Mouse (Mus musculus): ENCODE results near the gene Igbp1.

Igbp1 gene

DNA sequence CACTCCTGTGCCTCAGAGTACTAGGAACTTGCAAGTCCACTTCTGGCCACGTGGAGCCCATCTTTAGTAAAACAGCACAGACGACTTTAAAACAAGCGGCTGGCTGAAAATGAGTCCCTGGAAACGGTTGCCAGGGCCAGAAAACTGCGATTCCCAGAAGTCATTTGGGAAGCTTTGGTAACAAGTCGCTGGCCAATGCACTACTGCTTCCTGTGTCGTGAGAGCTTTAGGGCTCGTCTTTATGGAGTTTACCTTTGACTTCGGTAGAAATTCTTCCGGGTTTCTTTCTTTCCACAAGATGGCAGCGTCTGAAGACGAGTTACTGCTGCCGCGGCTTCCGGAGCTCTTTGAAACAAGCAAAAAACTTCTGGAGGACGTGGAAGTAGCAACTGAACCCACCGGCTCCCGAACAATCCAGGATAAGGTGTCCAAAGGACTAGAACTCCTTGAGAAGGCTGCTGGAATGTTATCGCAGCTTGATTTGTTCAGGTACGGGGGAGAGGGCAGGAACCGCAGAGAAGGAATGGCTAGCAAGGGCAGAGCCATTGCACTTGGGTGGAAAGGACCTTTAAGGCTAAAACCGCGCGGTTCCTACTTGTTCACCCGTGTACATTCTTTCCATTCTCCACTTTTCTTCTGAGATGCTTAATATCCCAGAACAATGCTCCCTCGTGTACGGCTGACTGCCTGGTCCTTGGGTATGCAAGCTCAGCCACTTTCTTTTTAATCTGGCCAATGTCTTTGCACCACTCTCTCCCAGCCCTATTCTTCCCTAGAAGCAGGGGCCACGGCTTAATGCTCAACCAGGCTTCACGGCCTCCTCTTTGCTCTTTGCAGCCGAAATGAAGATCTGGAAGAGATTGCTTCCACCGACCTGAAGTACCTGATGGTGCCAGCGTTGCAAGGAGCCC is at the start of gene Igbp1:
Gene Igbp1, plus strand, starts transcription at position 224 of the 911 bp plus-strand sequence.
- DNase-seq = peak; percentile 88

DNA sequence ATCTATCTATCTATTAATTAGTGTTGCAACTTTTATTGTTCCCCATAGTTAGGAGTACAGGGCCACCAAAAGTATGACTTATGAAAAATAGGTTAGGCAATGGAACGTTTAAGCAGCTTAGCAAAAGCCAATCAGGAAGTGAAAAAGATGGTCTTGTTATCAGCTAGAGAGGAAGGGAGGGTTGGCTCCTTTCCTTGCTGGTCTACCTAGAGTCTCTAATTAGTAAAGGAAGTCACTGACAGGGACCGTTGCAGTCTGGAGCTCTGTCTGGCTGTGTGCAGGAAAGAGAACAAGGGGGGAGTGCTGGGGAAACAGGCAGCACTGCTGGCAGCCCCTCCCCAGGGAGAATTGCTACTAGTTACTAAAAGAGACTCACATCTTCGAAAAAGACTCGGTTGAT is 26.0 kb upstream of the Igbp1 start:
- DNase-seq = no peak

DNA sequence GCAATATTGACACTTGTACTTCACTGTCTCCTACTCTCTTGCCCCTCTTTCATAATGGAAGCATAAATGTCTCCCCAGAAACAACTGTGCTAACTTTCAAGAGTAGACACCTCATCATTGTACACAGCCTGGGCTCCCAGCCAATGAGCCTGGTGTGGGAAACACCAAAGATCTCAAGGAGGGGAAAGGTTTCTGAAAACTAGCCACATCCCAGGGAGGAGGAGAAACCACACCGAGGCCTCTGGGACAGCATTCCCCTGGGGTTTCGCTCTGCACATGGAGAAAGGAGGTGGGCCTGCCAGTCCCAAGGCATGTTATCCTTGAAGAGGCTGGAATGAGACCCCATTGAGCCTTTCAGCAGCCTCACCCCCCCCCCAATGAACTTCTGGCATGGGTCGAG is 24.0 kb upstream of the Igbp1 start:
- DNase-seq = peak; percentile 3

DNA sequence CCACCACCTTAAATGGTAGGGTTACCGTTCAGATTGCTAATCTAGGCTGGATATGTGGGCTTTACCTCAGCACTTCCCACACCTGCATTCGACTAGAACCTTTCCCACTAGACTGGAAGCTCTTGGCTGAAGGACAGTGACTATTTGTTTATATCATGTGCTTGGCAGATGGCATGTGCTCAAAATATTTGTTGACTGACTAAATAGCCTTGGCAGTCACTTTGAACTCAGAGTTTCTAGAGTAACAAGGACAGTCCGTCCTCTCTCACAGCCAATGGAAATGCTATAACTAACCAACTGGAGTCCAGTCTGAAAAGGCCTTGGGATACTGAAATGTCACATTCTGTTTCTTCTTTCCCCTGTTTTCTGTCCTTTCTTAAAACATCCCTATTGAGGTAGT is 22.6 kb upstream of the Igbp1 start:
- DNase-seq = no peak

DNA sequence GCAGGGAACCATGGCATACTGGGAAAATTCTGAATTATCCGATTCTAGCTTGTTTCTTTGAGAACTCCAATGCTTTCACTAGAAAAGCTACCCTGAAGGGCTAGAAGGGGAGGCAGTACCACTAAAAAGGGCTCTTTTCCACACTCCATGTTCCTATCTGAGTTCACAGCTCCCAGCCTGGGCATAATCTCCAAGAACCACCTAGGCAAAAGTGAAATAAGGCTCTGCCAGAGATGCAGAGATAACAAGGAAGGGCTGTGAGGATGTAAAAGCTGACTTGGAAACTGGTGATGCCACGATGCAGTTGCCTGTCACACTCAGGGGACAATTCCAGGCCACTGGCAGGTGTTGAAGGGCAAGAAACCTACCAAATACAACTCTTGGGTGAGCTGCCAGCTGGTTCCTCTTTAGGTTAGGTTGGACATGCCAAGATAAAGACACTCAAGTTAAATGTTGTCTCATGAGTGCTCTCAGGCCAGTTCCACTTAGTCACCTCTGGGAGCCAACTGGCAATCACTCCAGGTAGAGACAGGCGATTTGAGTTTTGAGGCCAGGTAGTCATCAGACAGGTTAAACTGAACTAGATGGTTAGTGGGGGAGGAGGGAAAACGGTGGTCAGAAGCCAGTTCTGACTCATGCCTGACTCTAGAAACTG is 18.4 kb upstream of the Igbp1 start:
- no peak for DNase-seq

DNA sequence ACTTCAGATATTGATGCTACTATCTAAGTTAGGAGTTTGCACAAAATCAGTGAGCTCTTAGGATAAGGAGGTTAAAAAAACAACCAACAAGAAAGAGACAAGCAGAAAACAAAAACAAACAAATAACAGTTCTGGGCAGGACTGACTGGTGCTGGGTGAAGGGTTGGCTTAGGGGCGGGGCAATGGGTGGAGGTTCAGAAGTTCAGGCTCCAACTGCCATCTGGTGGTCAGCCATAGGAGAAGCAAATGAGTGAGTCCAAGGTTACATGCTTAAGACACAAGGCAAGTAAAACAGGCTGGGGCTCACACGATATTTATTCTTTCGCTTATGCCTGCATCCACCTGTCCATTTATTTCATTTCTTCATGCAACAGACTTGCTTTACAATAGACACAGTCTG is 13.8 kb upstream of the Igbp1 start:
- peak; percentile 69 for DNase-seq

DNA sequence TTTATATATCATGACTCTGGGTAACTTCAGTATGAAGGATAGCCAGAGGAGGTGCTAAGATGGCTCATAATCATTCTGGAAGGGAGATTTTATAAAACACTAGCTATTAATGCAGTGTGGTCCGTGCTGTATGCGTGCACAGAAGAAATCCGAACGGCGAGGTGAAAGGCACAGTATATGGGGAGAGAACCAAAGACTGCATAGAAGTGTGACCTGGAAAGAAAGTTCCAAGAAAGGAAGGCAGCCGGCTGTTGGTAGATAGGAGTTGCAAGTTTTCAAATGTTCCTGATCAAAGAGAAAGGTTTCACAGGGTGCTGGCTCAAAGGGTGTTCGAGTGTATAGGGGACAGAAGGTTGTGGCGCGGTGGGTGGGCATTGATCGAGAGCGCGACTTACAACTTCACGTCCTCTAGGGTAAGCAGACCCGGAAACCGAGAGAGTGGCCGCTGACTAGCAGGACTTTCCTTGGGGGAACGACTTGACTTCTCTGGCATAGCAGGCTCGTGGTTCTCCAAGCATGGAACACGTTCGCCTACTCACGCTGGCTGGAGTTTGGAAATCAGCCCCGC is 507 bp upstream of the Igbp1 start:
- DNase-seq = no peak

DNA sequence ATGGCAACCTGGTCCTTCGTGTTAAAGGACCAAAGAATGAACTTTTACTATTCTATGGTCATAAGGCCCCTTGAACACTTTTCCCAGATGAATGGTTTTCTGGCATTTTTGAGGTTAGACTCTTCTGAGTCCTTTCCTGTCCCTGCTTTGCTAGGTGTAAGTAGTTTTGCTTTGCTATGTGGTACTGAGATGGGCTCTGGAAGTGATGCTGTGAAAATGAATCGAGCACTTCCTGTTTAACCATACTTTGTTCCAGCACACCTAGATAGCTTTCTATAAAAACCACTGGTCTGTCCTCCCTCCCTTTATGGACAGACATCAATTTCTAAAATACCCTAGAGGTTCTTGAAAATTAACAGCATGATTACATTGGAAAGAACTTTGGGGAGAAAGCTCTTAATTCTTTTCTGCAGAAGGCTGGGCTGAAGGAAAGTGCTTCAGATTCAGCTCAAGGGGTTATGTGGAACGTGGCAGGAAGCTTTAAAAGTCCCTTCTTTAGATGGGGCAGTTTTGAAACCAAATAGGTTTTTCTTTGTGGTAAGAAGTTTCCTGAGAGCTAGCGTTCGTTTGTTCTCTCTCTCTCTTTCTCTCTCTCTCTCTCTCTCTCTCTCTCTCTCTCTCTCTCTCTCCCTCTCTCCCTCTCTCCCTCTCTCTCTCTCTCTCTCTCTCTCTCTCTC is 10.2 kb downstream of the Igbp1 start:
- DNase-seq = no peak

DNA sequence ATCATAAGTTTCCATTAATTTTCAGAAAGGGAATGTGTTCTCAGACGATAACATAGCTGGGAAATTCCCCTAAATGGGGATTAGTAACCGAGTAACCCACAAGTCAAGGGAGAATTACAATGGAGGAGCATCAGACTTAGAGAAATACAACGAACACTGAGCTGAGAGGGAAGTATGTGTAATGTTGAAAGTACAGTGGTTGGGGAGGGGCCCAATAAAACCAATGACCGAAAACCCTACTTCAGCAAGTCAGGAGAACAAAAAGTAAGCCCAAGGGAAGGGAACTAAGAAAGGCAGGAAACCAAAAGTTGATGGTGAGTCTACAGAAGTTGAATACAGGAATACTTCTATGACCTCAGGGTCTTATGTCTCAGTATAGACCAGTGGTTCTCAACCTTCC is 14.1 kb downstream of the Igbp1 start:
- DNase-seq = no peak

DNA sequence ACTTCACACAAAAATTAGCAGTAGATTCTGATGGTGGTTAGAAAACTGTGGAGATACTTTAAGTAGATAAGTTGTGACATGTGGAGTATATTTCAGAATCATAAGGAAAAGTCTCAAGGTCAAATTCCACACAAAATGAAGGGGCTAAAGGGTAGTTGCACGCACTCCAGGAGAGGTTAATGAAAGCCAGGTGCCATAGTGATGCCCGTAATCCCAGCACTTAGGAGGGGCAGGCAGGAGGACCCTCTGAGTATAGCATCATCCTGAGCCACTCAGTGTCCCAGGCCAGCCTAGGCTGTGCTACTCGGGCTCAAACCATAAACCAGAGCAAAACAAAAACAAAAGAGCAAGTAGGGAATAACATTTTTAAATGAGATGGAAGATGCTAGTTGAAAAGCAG is 15.8 kb downstream of the Igbp1 start:
- no peak for DNase-seq

DNA sequence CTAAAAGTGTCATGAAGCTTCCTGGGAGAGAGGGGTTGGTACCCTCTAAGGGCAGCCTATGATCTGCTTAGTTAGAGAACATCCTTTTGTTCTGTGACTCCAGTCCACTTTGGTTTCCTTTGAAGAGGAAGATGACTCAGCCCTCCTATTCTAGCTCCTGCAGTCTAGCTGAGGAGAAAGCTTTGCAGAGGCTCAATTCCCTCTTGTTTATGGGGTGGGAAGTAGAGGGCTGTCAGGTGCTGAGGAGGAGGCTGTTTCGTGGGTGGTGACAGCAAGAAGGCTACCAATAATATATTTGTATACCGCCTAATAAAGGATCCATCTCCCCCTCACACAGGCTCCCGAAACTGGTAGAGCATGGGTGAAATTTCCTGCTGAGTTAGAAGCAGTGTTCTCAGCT is 22.6 kb downstream of the Igbp1 start:
- no peak for DNase-seq

DNA sequence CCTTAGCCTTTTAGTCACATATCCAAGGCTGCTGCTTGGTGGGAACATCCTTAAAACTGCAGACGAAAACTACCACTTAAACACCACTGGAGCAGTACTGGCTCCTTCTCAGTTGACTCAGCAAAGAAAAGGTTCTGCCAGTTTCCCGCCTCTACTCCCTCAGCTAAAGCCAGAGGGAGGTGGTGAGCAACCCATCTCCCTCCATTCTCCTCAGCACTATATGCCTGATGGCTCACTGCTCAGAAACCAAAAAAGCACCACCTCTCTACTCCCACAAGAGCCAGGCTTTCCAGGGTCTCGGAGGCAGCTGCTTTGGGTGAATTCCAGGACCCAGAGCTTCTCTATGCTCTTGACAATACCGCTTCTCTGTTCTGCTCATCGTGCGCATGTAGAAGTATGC is 23.5 kb downstream of the Igbp1 start:
- no peak for DNase-seq

DNA sequence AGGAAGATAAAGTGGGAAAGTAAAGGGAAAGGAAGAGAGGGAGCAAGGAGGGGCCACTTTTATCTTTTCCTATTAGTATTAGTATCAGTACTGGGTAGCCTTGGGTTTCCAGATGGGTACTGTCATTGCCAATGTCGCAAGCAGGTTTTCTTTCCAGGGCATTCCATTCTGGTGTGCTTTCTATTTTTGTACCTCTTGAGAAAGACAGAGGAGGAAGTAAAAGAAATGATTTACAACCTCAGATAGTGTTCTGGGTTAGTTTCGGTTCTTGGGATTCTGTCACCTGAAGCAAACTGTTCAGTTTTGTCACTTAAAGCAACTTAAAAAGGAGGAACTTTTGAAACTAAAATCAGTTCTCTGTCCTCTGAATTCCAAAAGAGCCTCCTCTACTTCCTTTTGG is 24.4 kb downstream of the Igbp1 start:
- DNase-seq = no peak

DNA sequence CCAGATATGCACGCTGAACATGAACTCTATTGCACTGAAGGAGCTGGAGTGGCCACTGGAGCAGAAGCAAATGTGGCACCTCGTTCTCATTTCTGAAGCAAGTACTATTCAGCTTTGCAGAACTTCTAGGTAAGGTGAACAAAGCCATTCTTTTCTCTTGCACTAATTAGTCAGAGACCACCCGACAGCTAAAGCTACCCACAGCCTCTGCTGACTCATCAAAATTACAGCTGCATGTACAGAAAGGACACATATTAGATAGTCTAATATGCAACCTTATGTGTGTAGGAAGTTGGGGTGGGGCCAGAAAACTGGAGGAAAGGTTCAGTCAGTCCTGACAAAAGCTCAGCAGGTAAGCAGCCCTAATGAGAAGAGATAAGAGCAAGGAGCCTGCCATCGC is 30.4 kb downstream of the Igbp1 start, which contains the start of gene Dgat2l6:
Gene Dgat2l6, plus strand, starts transcription at position 368 of the 400 bp plus-strand sequence.
- no peak for DNase-seq

DNA sequence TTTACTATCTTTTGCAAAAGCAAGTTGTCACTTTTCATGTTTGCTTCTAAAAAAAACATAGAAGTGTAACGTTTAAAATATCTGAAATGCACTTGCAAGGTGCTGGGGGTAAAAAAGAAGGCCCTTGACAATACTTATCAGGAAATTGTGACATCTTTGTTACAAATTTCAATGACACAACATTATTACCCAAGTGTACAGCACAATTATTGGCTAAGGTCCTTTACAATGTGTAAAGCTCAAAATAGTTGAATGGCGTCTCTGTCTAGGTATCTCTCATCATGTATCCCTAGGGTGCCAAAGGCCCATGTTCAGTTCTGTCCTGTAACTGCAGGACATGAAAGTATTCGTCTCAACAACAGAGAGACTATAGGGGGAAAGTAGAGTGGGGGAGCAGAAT is 61.9 kb downstream of the Igbp1 start:
- no peak for DNase-seq

DNA sequence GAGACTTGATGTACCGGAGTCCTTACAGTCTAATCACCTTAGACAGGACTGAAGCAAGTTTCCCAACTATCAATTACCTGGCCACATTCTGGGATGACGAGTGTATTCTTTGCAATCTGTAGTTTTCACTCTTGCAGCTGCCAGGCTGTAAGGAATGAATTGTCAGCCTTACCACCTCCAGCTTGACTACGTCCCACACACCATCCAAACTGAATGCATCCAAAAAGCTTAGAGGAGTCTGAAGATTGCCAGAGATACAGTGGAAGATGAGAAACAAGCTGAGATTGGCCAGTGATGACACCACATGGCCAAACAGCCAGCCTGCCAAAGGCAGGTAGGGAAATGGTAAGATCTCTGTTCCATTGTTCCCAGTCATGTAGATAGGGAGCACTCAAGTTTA is 71.6 kb downstream of the Igbp1 start:
- DNase-seq = no peak
